Mouse (Mus musculus): ENCODE measurements around the gene Hoxd3. TPM values are rescaled to one million over a fixed set of nuclear protein-coding genes. Genes with fewer than 3 reads are reported as not detected.

Hoxd3 gene
- polyA plus RNA-seq, 1 experiment = 0.54 TPM

DNA sequence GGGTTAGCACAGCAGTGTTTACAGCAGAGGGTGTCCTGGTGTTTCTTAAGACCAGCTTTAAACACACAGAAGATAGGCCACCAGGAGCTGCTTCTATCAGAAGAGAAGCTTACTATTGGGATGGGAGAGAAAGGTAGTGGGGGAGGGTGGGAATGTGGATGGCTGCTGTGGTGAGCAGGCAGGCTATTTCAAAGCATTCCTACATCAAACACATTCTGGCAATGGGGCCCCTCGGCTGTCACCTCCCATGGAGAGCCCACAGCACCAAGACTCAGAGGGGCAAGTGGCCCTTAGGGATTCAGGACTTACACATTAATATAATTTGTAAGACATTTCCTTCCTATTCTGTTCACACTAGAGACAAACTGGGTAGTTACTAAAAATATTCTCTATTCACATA lies 48.4 kb downstream of the Hoxd3 start:
- 0% methylated on average over 1 of the region's 1 CpGs for WGBS
- peaks cover 4% of the 10 kb centered on the region; the same call in 1 of the 2 replicates for H3K27me3 ChIP-seq (ENCODE audit: control insufficient read depth, insufficient read depth, low read length)
- H3K4me3 ChIP-seq (ENCODE audit: control insufficient read depth, insufficient read depth, low read length) = no peak overlapping the region
- H3K27ac ChIP-seq (ENCODE audit: control insufficient read depth, insufficient read depth, low read length) = no peak overlapping the region
- H3K36me3 ChIP-seq (ENCODE audit: control insufficient read depth, insufficient read depth, low read length) = no peaks in the 10 kb centered on the region
- TF ChIP-seq CTCF (IDR thresholded peaks at IDR 0.05; ENCODE audit: borderline replicate concordance, control insufficient read depth, extremely low read depth, insufficient read depth, low read length, poor library complexity) = no peak
- TF ChIP-seq POLR2A (IDR thresholded peaks at IDR 0.05; ENCODE audit: control insufficient read depth, extremely low read depth, insufficient read depth, low read length, poor library complexity) = no peak
- no peak for DNase-seq
- 0 out of 2 replicates have a peak, but pooled peaks cover 3% of the 10 kb centered on the region for H3K4me1 ChIP-seq (replicated peaks; ENCODE audit: control insufficient read depth, insufficient read depth, low read length)

DNA sequence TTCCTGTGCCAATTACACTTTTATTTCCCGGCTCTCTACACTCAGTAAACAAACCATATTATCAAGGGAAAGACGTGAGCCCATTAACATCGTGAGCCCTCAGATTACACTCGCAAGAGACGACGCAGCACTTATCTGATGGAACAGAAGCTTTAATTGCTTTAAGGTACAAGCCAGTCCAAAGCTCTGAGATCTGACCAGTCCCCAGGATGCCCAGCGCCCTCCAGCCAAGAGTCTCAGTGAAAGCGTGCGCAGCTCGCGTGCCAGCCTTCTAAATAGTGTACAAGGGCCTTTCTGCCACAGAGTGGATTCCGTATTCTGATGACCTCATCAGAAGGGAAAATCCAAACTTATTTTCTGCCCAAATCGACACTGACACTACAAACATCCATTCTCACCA lies 50.2 kb downstream of the Hoxd3 start:
- WGBS = 14% methylated on average over 13 of the region's 13 CpGs
- no peak overlapping the region for H3K27ac ChIP-seq (ENCODE audit: control insufficient read depth, insufficient read depth, low read length)
- H3K27me3 ChIP-seq (ENCODE audit: control insufficient read depth, insufficient read depth, low read length) = peaks cover 4% of the 10 kb centered on the region; the same call in 1 of the 2 replicates
- H3K36me3 ChIP-seq (ENCODE audit: control insufficient read depth, insufficient read depth, low read length) = no peaks in the 10 kb centered on the region
- no peak for DNase-seq
- H3K4me3 ChIP-seq (ENCODE audit: control insufficient read depth, insufficient read depth, low read length) = no peak overlapping the region
- TF ChIP-seq CTCF (IDR thresholded peaks at IDR 0.05; ENCODE audit: borderline replicate concordance, control insufficient read depth, extremely low read depth, insufficient read depth, low read length, poor library complexity) (no peak), POLR2A (IDR thresholded peaks at IDR 0.05; ENCODE audit: control insufficient read depth, extremely low read depth, insufficient read depth, low read length, poor library complexity) (no peak)
- H3K4me1 ChIP-seq (replicated peaks; ENCODE audit: control insufficient read depth, insufficient read depth, low read length) = 0 out of 2 replicates have a peak, but pooled peaks cover 3% of the 10 kb centered on the region

DNA sequence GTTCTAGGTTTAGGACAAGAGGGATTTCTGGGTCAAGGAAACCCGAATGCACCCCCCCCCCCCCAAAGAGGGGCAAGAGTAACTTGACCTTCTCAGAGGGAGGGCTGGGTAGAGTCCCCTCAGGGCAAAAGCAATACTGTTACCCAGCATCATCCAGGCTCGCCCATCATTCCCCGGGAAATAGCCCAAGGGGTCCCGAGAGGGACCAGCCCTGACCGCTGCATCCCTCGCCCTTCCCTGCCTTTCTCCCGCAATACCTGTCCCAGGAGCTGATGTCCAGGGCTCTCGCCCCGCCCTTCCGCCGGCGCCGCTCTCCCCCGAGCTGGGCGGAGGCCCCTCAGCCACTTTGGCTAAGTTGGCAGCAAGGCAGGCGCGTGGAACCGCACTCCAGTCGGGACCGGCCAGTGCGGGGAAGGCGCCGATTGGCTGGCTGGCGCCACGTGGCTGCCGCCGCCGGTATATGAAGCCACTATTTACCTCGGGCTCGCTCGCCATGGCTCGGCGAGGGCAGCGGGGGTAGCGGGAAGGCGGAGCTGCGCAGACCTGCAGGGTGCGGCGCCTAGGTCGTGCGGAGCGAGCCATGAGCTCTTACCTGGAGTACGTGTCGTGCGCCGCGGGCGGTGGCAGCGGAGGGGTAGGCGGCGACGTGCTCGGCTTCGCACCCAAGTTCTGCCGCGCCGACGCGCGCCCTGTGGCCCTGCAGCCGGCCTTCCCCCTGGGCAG lies 51.0 kb downstream of the Hoxd3 start, which contains the start of gene Hoxd1:
TSS of gene Hoxd1 (plus strand) at position 459 of the 723 bp plus-strand sequence.
- H3K4me3 ChIP-seq (ENCODE audit: control insufficient read depth, insufficient read depth, low read length) = no peak within 1 kb of the TSS

DNA sequence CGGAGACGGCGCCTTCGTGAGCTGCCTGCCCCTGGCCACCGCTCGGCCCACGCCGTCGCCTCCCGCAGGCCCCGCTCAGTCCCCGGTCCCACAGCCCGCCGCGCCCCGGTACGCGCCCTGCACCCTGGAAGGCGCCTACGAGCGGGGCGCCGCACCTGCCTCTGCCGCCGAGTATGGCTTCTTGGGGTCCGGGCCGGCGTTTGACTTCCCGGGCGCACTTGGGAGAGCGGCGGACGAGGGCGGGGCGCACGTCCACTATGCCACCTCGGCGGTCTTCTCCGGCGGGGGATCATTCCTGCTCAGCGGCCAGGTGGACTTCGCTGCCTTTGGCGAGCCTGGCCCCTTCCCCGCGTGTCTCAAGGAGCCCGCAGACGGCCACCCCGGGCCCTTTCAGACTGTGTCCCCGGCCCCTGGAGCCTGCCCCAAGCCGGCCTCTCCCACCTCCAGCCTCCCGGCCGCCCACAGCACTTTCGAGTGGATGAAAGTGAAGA lies 51.6 kb downstream of the Hoxd3 start:
- Histone ChIP-seq H3K27me3 (ENCODE audit: control insufficient read depth, insufficient read depth, low read length) (peaks cover 4% of the 10 kb centered on the region; the same call in 1 of the 2 replicates), H3K4me1 (replicated peaks; ENCODE audit: control insufficient read depth, insufficient read depth, low read length) (0 out of 2 replicates have a peak, but pooled peaks cover 3% of the 10 kb centered on the region), H3K4me3 (ENCODE audit: control insufficient read depth, insufficient read depth, low read length) (no peak overlapping the region), H3K36me3 (ENCODE audit: control insufficient read depth, insufficient read depth, low read length) (no peaks in the 10 kb centered on the region), H3K27ac (ENCODE audit: control insufficient read depth, insufficient read depth, low read length) (no peak overlapping the region)
- WGBS = 9% methylated on average over 52 of the region's 53 CpGs
- TF ChIP-seq POLR2A (IDR thresholded peaks at IDR 0.05; ENCODE audit: control insufficient read depth, extremely low read depth, insufficient read depth, low read length, poor library complexity) (no peak), CTCF (IDR thresholded peaks at IDR 0.05; ENCODE audit: borderline replicate concordance, control insufficient read depth, extremely low read depth, insufficient read depth, low read length, poor library complexity) (no peak)
- no peak for DNase-seq

More for the DNA sequence above, 51.0 kb downstream of the Hoxd3 start, which contains the start of gene Hoxd1:
- Histone ChIP-seq H3K4me1 (replicated peaks; ENCODE audit: control insufficient read depth, insufficient read depth, low read length) (0 out of 2 replicates have a peak, but pooled peaks cover 3% of the 10 kb centered on the region), H3K36me3 (ENCODE audit: control insufficient read depth, insufficient read depth, low read length) (no peaks in the 10 kb centered on the region), H3K27me3 (ENCODE audit: control insufficient read depth, insufficient read depth, low read length) (peaks cover 4% of the 10 kb centered on the region; the same call in 1 of the 2 replicates), H3K27ac (ENCODE audit: control insufficient read depth, insufficient read depth, low read length) (no peak within 1 kb of the TSS)
- WGBS = 2% methylated on average over 61 of the region's 61 CpGs
- DNase-seq = no peak
- TF ChIP-seq CTCF (IDR thresholded peaks at IDR 0.05; ENCODE audit: borderline replicate concordance, control insufficient read depth, extremely low read depth, insufficient read depth, low read length, poor library complexity) = no peak
- no peak for TF ChIP-seq POLR2A (IDR thresholded peaks at IDR 0.05; ENCODE audit: control insufficient read depth, extremely low read depth, insufficient read depth, low read length, poor library complexity)

DNA sequence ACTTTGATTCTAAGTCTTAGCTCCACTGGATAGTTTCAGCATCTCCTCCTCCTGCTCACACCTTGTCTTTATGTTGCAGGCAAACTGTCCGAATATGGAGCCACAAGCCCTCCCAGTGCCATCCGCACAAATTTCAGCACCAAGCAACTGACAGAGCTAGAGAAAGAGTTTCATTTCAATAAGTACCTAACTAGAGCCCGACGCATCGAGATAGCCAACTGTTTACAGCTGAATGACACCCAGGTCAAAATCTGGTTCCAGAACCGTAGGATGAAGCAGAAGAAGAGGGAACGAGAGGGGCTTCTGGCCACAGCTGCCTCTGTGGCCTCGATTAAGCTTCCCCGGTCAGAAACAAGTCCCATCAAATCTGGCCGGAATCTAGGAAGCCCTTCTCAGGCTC lies 52.2 kb downstream of the Hoxd3 start:
- no peaks in the 10 kb centered on the region for H3K36me3 ChIP-seq (ENCODE audit: control insufficient read depth, insufficient read depth, low read length)
- H3K4me1 ChIP-seq (replicated peaks; ENCODE audit: control insufficient read depth, insufficient read depth, low read length) = 0 out of 2 replicates have a peak, but pooled peaks cover 3% of the 10 kb centered on the region
- no peak for TF ChIP-seq CTCF (IDR thresholded peaks at IDR 0.05; ENCODE audit: borderline replicate concordance, control insufficient read depth, extremely low read depth, insufficient read depth, low read length, poor library complexity)
- no peak for TF ChIP-seq POLR2A (IDR thresholded peaks at IDR 0.05; ENCODE audit: control insufficient read depth, extremely low read depth, insufficient read depth, low read length, poor library complexity)
- peaks cover 4% of the 10 kb centered on the region; the same call in 1 of the 2 replicates for H3K27me3 ChIP-seq (ENCODE audit: control insufficient read depth, insufficient read depth, low read length)
- no peak overlapping the region for H3K4me3 ChIP-seq (ENCODE audit: control insufficient read depth, insufficient read depth, low read length)
- 60% methylated on average over 10 of the region's 10 CpGs for WGBS
- no peak for DNase-seq
- no peak overlapping the region for H3K27ac ChIP-seq (ENCODE audit: control insufficient read depth, insufficient read depth, low read length)

DNA sequence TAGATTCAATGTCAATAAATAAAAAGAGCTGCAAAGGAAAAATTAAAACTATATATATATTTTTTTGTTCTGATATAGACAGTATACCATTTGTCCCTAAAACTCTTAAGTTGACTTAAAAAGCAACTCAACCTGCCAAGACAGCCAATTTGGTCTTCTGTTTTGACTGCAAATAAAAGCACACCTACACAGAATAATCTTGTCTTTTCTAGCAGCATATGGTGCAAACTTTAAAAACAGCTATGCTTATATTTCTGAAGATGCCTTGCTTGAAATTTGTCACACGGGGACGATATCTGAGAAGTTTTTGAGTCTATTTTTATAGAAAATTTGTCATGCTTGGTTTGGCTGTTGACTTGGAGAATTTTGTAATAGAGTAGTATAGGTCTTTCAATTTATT lies 62.6 kb downstream of the Hoxd3 start:
- Histone ChIP-seq H3K27me3 (ENCODE audit: control insufficient read depth, insufficient read depth, low read length) (no peaks in the 10 kb centered on the region), H3K4me1 (replicated peaks; ENCODE audit: control insufficient read depth, insufficient read depth, low read length) (no peaks in the 10 kb centered on the region), H3K4me3 (ENCODE audit: control insufficient read depth, insufficient read depth, low read length) (no peak overlapping the region), H3K27ac (ENCODE audit: control insufficient read depth, insufficient read depth, low read length) (no peak overlapping the region), H3K36me3 (ENCODE audit: control insufficient read depth, insufficient read depth, low read length) (no peaks in the 10 kb centered on the region)
- no peak for DNase-seq
- WGBS = 90% methylated on average over 2 of the region's 2 CpGs
- TF ChIP-seq CTCF (IDR thresholded peaks at IDR 0.05; ENCODE audit: borderline replicate concordance, control insufficient read depth, extremely low read depth, insufficient read depth, low read length, poor library complexity) = no peak
- no peak for TF ChIP-seq POLR2A (IDR thresholded peaks at IDR 0.05; ENCODE audit: control insufficient read depth, extremely low read depth, insufficient read depth, low read length, poor library complexity)
